Mouse (Mus musculus) liver, embryonic 14.5 days (tissue): ENCODE results near the gene Nedd4.

Experiments used
- CTCF ChIP-seq: IDR thresholded peaks from 2 replicates; pipeline ENCODE4 v1.5.1; 2016; ENCODE audit warnings: antibody characterized with exemption, low read depth, control low read depth
- EP300 ChIP-seq: IDR thresholded peaks from 2 replicates; pipeline ENCODE4 v1.6.1; 2016; ENCODE audit warnings: antibody characterized with exemption, low read depth

DNA sequence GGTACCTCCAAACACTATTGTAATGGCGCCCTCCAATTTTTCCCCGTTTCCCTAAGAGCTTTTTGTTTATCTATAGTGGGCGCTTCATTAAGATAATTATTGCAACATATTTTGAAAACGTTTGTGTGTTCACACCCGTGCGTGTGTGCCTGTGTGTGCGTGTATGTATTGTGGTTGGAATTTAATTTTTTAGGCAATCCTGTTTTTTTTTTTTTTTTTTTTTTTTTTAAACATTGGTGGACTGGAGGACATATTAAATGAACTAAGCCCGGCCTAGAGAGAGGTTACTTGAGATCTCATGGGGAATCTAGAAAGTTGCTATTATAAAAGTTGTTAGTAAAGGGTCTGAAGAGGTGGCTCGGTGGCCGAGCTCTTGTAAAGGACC lies 1.4 kb downstream of the Nedd4 start:
- TF ChIP-seq CTCF (no peak), EP300 (no peak)
